Mouse (Mus musculus): ENCODE measurements around the gene Mthfd2l.

Mthfd2l gene
- long read RNA-seq, experiment 1, transcript Mthfd2l-201 (8 exons, 2,159 nt) = minor isoform, 6 of 23 reads
- long read RNA-seq, experiment 1, transcript Mthfd2l-203 (2 exons, 688 nt) = major isoform, 14 of 23 reads
- long read RNA-seq, experiment 1, partial matches to known transcripts = 0 of 23 reads
- long read RNA-seq, experiment 1, other reads (novel, unspliced or antisense) = 3 of 23 reads
- long read RNA-seq, experiment 2, transcript Mthfd2l-203 (2 exons, 688 nt) = major isoform, 17 of 22 reads
- long read RNA-seq, experiment 2, partial matches to known transcripts = 0 of 22 reads
- long read RNA-seq, experiment 2, other reads (novel, unspliced or antisense) = 2 of 22 reads

DNA sequence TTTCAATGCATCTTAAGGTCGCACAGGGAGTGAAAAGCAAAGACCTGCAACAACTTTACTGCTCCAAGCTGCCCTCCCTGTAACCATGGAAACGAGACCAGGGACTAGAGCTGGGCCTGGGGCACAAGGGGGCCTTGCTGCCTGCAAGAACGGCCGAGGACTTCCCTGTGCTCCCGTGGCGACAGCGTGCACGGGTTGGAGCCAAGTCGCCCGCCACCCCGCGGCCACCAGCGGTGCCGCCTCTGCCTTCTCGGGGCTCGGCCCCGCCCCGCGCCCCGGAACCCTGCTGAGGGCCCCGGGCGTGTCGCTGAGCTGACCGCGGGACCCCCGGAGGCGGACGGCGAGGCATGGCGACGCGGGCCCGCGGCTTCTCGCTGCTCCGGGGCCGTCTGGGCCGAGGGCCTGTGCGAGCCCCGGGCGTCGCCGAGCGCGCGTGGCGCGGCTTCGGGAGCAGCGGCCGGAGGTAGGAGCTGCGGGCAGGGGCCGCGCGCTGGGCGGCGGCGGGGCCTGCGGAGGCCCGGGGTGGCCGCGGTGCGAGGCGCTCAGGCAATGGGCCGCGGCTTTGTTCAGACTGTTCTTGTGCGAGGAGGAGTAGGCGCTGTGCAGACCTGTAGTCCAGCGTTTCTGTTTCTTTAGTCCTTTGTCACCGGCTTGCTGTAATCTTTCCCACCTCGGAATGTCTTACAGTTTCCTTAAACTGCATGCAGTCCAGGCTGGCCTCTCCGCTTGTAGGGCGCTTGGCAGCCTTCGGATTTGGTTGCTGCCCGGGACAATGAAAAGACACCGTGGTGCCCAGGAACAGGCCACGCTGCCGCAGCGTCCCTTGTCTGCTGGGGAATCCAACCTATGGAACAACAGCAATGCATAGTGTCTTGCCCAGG lies at the start of gene Mthfd2l:
Gene Mthfd2l (plus strand): TSS at position 147 of the 881 bp plus-strand sequence.
- intact Hi-C loops (cut with DNase I) = no loop called here

DNA sequence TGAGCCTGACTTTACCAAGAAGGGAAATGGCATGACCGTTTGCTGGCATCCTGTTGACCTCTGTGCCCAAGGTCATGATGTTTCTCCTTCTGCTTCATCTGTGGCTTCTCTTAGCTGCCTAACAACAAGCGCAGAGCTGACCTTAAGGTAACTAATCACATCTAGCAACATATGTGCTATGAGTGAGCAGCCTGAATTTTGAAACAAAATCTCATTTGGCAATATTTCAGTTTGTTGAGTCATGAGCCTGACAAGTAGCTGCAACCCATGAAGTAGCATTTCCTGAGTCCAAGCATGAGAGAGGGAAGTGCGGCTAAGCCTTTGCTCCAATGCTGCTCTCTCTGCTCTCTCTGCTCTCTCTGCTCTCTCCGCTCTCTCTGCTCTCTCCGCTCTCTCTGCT lies 49.2 kb upstream of the Mthfd2l start:
- intact Hi-C loops (cut with DNase I) = no loop called here

DNA sequence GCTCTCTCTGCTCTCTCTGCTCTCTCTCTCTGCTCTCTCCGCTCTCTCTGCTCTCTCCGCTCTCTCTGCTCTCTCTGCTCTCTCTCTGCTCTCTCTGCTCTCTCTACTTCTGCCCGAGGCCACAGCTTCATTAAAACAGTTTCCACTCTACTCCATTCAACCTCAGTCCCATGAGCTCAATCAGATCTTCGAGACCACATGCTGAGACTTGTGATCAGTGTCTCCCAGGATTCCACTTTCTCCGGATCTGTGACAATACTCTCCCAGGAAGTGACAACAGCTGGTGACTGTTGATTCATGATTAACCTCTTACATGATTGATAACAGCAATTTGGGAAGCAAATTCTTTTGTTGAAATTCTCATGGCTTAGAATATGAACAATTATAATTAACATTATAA lies 48.8 kb upstream of the Mthfd2l start:
- intact Hi-C loops (cut with DNase I) = no loop called here

GRCm38 (mm10) chr5:90884628-90885242 lies 46.2 kb upstream of the Mthfd2l start:
- intact Hi-C loops (cut with DNase I) = no loop called here

GRCm38 (mm10) chr5:90888661-90889060 lies 42.3 kb upstream of the Mthfd2l start:
- intact Hi-C loops (cut with DNase I) = no loop called here

- intact Hi-C loops (cut with DNase I) = loop anchor here (10.0 kb wide), 1 partner anchor 106 kb away; the partner anchor contains the start of gene Cxcl3
Observed at GRCm38 (mm10) chr5:90890519-90891463, 40.1 kb upstream of the Mthfd2l start, which contains the start of gene Cxcl1. Gene Cxcl1, plus strand, starts transcription at chr5:90891241.

DNA sequence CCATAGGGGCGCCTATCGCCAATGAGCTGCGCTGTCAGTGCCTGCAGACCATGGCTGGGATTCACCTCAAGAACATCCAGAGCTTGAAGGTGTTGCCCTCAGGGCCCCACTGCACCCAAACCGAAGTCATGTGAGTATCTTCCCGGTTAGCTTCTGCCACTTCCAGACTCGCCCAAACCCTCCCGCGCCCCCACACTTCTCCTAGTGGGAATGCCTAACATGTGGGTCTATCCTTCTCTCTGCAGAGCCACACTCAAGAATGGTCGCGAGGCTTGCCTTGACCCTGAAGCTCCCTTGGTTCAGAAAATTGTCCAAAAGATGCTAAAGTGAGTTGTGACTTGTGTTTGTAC lies 39.5 kb upstream of the Mthfd2l start:
- intact Hi-C loops (cut with DNase I) = loop anchor here (10.0 kb wide), 1 partner anchor 107 kb away; the partner anchor contains the start of gene Cxcl3

DNA sequence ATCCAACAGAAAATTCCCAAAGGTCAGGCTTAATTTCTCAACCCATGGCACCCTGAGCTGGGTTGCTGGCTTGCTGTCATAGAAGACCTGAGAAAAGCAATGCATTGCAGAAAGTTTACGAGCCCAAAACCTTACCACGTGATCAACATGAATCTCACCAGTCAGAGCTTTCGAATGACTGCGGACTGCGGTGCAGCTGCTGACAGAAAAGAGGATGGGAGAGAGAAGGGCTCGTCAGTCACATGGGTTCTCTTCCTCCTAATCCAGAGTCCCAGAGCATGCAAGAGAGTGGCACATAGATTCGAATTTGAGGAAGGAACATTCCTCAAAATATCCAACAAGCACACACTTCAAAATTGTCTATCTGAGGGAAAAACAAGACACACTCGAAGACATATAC lies 36.7 kb upstream of the Mthfd2l start:
- intact Hi-C loops (cut with DNase I) = loop anchor here (10.0 kb wide), 1 partner anchor 109 kb away; the partner anchor contains the start of gene Cxcl3

DNA sequence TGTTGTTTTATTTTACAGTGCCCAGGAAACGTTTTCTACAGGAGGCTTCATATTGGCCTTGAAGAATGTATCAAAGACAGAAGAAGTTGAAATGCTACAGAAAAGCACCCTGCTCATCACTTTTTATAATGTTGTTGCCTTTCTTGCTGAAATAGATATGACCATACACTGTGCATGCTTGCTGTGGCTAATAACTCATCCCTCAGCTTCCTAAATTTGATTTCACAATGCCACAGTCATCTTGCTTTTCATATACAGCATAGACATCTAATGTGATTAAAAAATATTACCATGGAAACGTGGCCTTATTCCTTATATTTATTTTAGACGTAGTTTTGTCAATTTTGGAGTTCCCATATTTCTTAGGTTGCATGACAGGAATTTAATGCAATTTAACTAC lies 33.5 kb upstream of the Mthfd2l start:
- intact Hi-C loops (cut with DNase I) = loop anchor here (10.0 kb wide), 1 partner anchor 113 kb away; the partner anchor contains the start of gene Cxcl3

GRCm38 (mm10) chr5:90899308-90899707 lies 31.6 kb upstream of the Mthfd2l start:
- intact Hi-C loops (cut with DNase I) = loop anchor here (10.0 kb wide), 1 partner anchor 115 kb away; the partner anchor contains the start of gene Cxcl3

GRCm38 (mm10) chr5:90900147-90900546 lies 30.8 kb upstream of the Mthfd2l start:
- intact Hi-C loops (cut with DNase I) = no loop called here

DNA sequence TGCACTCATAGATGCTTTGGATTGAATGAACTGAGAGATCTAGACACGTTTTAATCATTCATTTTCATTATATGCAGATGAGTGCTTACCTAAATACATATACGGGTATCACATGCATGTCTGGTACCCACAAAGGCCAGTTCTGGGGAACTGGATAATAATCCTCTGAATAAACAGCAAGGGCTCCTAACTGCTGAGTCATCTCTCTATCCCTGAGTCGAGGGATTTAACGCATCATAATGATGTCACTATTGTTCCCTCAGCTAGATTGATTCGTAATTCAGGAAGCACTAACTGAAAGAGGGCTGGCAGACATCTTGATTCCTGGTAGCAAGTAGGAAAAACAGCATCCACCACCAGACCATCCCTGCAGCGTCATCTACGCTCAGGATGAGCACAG lies 30.2 kb upstream of the Mthfd2l start:
- intact Hi-C loops (cut with DNase I) = no loop called here

DNA sequence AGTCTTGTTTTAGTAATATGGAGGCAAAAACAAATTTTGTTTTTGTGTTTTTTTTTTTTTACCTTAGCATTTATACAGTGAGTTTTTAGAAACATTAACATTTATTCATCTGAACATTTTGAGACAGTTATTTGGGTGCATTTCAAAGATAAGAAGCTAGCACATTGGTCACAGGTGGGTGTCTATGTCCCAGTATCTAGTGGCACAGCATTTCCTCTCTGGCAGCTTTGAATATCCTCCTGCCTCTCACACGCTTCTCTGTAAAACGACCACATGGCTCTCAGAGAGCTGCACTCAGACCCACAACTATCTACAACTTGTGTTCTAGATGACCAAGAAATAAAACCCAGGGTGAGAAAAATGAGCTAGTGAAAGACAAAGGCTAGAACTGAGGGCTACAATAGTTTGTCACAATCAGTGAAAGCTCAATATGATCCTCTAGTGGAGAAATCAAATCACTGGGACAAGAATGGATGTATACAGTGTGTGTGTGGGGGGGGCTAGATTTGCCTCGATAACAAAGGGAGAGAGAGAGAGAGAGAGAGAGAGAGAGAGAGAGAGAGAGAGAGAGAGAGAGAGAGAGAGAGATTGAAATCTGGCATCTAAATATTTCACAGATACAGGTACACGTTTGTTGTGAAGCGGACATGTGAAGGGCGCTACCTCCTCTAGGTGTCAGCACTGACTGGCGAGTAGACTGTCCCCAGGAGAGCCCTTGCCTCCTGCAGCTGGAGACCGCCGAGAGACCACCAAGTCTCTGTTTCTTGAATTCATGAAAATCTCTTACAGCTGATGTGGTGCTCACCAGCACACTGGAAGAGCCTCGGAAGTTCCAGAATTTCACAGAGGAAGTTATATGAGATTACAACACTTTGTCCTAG lies 28.3 kb upstream of the Mthfd2l start:
- intact Hi-C loops (cut with DNase I) = no loop called here

DNA sequence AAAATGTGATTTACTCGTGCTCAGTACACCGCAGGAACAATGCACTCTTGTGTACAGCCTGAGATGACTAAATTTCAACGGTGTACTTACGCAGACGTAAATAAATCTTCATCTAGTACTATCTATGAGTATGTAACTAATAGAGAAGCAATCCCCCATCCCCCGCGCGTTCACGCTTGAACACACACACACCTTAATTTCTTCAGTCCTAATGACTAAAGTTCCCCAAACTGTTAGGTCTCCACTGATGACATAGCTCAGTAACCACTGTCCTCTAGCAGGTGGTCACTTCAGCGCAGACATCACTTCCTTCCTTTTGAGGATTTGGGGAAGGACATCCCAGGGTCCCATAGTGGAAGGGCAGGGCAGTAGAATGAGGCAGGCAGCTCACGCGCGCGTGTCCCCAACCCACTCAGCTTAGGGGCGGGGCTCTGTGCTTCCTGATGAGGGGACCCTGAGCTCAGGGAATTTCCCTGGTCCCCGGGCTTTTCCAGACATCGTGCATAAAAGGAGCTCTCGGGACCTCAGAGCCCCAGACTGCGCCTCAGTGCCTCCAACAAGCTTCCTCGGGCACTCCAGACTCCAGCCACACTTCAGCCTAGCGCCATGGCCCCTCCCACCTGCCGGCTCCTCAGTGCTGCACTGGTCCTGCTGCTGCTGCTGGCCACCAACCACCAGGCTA lies 27.4 kb upstream of the Mthfd2l start, which contains the start of gene Cxcl2:
Gene Cxcl2 (plus strand): TSS at position 533 of the 682 bp plus-strand sequence.
- intact Hi-C loops (cut with DNase I) = no loop called here

- intact Hi-C loops (cut with DNase I) = loop anchor here (2.0 kb wide), 1 partner anchor 246 kb away; no protein-coding TSS in a partner anchor
Observed at GRCm38 (mm10) chr5:90908983-90909382, 21.9 kb upstream of the Mthfd2l start.

DNA sequence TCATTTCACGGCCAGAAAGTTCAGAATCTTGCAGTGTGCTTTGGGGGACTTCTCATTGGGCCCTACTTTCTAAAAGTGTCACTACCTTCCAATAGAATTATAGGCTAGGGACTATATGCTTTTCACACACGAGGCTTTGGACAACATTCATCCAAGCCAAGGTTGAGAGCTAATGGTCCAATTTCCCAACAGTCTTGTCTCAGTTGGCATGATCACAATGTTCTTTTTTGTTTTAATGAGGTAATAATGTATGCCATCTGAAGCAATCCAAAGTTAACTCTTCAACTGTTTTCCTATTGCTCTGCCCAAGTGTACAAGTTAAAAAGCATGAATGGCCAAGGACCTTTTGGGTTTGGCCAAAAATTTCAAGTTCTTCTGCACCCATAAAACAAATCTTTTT lies 11.4 kb upstream of the Mthfd2l start:
- intact Hi-C loops (cut with DNase I) = no loop called here

DNA sequence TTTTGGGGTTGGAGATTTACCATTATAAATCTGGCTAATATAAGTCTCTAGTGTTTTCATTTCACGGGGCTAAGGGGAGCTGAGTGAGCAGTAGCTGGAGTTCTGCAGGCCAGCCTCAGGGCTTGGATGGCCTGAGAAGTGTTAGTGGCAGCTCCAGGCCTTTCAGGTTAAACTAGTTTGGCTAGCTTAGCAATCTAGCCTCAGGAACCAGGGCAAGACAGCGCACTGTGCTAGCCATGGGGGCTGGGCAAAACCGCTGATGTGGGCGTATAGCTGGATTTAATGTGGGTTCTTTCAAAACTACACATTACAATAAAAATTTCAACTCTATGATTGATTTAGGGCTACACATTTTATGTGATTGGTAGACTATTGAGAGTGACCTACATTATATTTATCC lies 8.0 kb upstream of the Mthfd2l start:
- intact Hi-C loops (cut with DNase I) = no loop called here

DNA sequence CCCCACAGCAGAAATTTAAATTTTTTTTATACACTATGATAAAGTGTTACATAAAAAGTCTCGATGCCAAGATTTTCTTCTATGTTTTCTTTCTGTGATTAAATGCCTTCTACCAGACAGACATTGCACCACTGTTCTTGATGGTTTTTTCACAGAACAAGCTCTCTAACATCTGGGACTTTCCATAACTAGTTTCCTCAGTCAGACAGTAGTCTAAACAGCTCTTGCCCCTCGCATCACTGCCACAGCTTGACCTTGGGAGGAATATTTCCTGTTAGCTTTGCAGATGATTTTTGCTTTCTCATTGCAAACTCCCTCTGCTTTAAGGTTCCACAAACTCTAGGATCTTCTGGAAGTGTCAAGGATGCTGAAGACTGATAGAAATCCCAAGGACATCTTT lies 371 bp upstream of the Mthfd2l start:
- intact Hi-C loops (cut with DNase I) = no loop called here

DNA sequence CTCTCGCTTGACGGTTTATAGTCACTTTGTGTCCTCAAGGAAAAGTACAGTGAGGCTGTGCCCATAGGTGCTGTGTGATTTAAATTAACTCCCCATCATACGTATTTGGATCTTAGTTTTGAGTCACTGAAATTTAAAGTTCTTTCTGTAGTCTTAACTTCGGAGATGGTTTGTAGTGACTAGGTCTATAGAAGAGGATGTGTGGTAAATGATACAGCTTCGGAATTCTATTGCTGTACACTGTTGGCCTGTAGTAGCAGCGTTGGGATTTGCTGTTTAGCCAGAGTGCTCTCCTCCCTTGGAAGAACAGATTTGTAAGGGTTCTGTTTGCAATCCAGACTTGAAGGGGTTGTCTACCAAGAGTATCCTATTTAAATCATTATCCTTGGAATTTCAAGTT lies 994 bp downstream of the Mthfd2l start:
- intact Hi-C loops (cut with DNase I) = no loop called here
